Mouse (Mus musculus) liver, embryonic 14.5 days (tissue): Measurements from ENCODE around the gene Ssx2ip.

Experiments used
- CTCF ChIP-seq: IDR thresholded peaks from 2 replicates; pipeline ENCODE4 v1.5.1; 2016; ENCODE audit warnings: antibody characterized with exemption, low read depth, control low read depth
- EP300 ChIP-seq: IDR thresholded peaks from 2 replicates; pipeline ENCODE4 v1.6.1; 2016; ENCODE audit warnings: antibody characterized with exemption, low read depth

DNA sequence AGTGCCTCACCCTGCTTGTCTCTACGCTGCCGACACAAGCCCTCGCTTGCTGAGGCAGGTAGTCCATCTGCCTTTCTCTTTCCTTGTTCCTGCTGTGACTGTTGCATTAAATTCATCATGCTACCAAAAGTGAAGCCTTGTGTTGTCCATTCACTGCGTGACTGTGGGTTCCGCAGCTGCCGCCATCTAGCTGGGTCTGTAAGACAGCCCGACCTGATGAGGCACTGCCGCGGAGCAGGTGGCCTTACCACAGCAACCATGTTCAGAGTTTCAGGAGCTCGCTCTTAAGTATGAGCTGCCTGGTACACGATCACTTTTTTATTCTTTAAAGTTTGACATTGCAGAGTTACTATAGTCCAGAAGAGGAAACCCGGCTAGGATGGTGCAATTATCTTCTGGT lies 35.6 kb downstream of the Ssx2ip start:
- no peak for TF ChIP-seq CTCF
- TF ChIP-seq EP300: no peak
